Mouse (Mus musculus) midbrain, embryonic 16.5 days (tissue): Measurements from ENCODE around the gene Olfr303. TPM values are rescaled to one million over a fixed set of nuclear protein-coding genes. Genes with fewer than 3 reads are reported as not detected.
"Not testable (repeated sequence)": the region's sequence is repeated elsewhere in the genome, so short reads cannot be mapped to it uniquely, and the experiment has no call there.

ENCODE experiments used
- ATAC-seq: fragments of 200-750 bp; cut with Nextera tagmentation; 2 replicates; pipeline ENCODE4 v1.8.0; 2017; ENCODE audit warnings: moderate TSS enrichment
- H3K27ac ChIP-seq: fragments of 300-500 bp; sonication (generic); 2 replicates; pipeline ENCODE4 v1.5.1; 2014; ENCODE audit warnings: mild to moderate bottlenecking, low read length, mixed read lengths
- H3K27me3 ChIP-seq: fragments of 300-500 bp; sonication (generic); 2 replicates; pipeline ENCODE4 v1.6.1; 2014; ENCODE audit warnings: low read depth, low read length, mixed read lengths; ENCODE audit not compliant: control insufficient read depth, insufficient read depth
- H3K36me3 ChIP-seq: fragments of 300-500 bp; sonication (generic); 2 replicates; pipeline ENCODE4 v1.6.1; 2014; ENCODE audit warnings: mild to moderate bottlenecking, low read length, moderate library complexity, mixed read lengths; ENCODE audit not compliant: control insufficient read depth, insufficient read depth
- H3K4me1 ChIP-seq: fragments of 300-500 bp; sonication (generic); 2 replicates; pipeline ENCODE4 v1.6.1; 2014; ENCODE audit warnings: mild to moderate bottlenecking, low read length, mixed read lengths; ENCODE audit not compliant: control insufficient read depth, insufficient read depth
- H3K4me2 ChIP-seq: fragments of 300-500 bp; sonication (generic); 2 replicates; pipeline ENCODE4 v1.6.1; 2014; ENCODE audit warnings: mild to moderate bottlenecking, low read length, mixed read lengths
- H3K4me3 ChIP-seq: fragments of 300-500 bp; sonication (generic); 2 replicates; pipeline ENCODE4 v1.5.1; 2014; ENCODE audit warnings: low read depth, mild to moderate bottlenecking, low read length, moderate library complexity, mixed read lengths
- H3K9ac ChIP-seq: fragments of 300-500 bp; sonication (generic); 2 replicates; pipeline ENCODE4 v1.6.1; 2014; ENCODE audit warnings: low read depth, low read length, mixed read lengths
- H3K9me3 ChIP-seq: fragments of 300-500 bp; sonication (generic); replicated peaks from 2 replicates; pipeline ENCODE4 v1.6.1; 2014; ENCODE audit warnings: mild to moderate bottlenecking, low read length, mixed read lengths; ENCODE audit not compliant: control insufficient read depth, poor library complexity, severe bottlenecking
- WGBS: fragments of 180-500 bp; shearing (Covaris S2); extraction: QIAGEN DNeasy Blood & Tissue Kit; methylation state at CpG from one replicate; pipeline ENCODE4 v1.1.7; 2014; 5-methylcytosine and 5-hydroxymethylcytosine counted together
- polyA plus RNA-seq: library from polyadenylated mRNA; unstranded; fragments of >200 nt; fragmentation: Nextera tagmentation; extraction: Ambion mirVana; gene quantifications from 2 replicates; pipeline ENCODE4 v1.2.1, GENCODE M21; 2015

Olfr303 gene
- not detected in 2 replicates for polyA plus RNA-seq

- H3K27me3 ChIP-seq, result no peaks in the 10 kb centered on the region
- H3K36me3 ChIP-seq, result no peaks in the 10 kb centered on the region
- no peak within 1 kb of the TSS for H3K4me2 ChIP-seq
- no peaks in the 10 kb centered on the region for H3K4me1 ChIP-seq
- no peak within 1 kb of the TSS for H3K9ac ChIP-seq
- no peak for ATAC-seq
- no peak within 1 kb of the TSS for H3K4me3 ChIP-seq
- H3K27ac ChIP-seq, result no peak within 1 kb of the TSS
- H3K9me3 ChIP-seq, result no peaks in the 10 kb centered on the region
Measured at GRCm38 (mm10) chr7:86397689-86398088, at the start of gene Olfr303. Gene Olfr303 (minus strand): TSS chr7:86397789.

GRCm38 (mm10) chr7:86403546-86403945 lies 6.0 kb upstream of the Olfr303 start, which contains the start of gene Olfr301:
Gene Olfr301 (plus strand): TSS chr7:86403846.
- Histone ChIP-seq H3K4me2 (no peak within 1 kb of the TSS), H3K4me3 (no peak within 1 kb of the TSS), H3K27me3 (no peaks in the 10 kb centered on the region), H3K9ac (no peak within 1 kb of the TSS), H3K36me3 (no peaks in the 10 kb centered on the region), H3K27ac (no peak within 1 kb of the TSS), H3K4me1 (no peaks in the 10 kb centered on the region), H3K9me3 (no peaks in the 10 kb centered on the region)
- no peak for ATAC-seq
- 86% methylated on average over 2 of the region's 2 CpGs for WGBS

GRCm38 (mm10) chr7:86386558-86386957 lies 11.0 kb downstream of the Olfr303 start, which contains the start of gene Olfr304:
Gene Olfr304 (minus strand): TSS chr7:86386658.
- H3K27me3 ChIP-seq, result no peaks in the 10 kb centered on the region
- no peak within 1 kb of the TSS for H3K27ac ChIP-seq
- H3K9ac ChIP-seq, result no peak within 1 kb of the TSS
- H3K4me2 ChIP-seq, result no peak within 1 kb of the TSS
- H3K4me1 ChIP-seq, result no peaks in the 10 kb centered on the region
- ATAC-seq, result no peak
- no peaks in the 10 kb centered on the region for H3K36me3 ChIP-seq
- H3K9me3 ChIP-seq, result no peaks in the 10 kb centered on the region
- H3K4me3 ChIP-seq, result no peak within 1 kb of the TSS
- 69% methylated on average over 1 of the region's 1 CpGs for WGBS

GRCm38 (mm10) chr7:86385769-86386168 lies 11.8 kb downstream of the Olfr303 start:
- Histone ChIP-seq H3K36me3 (no peaks in the 10 kb centered on the region), H3K9me3 (no peaks in the 10 kb centered on the region), H3K9ac (no peak overlapping the region), H3K4me3 (no peak overlapping the region), H3K27me3 (no peaks in the 10 kb centered on the region), H3K4me2 (no peak overlapping the region), H3K4me1 (no peaks in the 10 kb centered on the region), H3K27ac (no peak overlapping the region)
- no peak for ATAC-seq
- 73% methylated on average over 3 of the region's 3 CpGs for WGBS

- WGBS, result 90% methylated on average over 1 of the region's 1 CpGs
- no peak for ATAC-seq
- Histone ChIP-seq H3K9ac (no peak within 1 kb of the TSS), H3K27me3 (no peaks in the 10 kb centered on the region), H3K4me2 (no peak within 1 kb of the TSS), H3K27ac (no peak within 1 kb of the TSS), H3K4me3 (no peak within 1 kb of the TSS), H3K9me3 (no peaks in the 10 kb centered on the region), H3K36me3 (no peaks in the 10 kb centered on the region), H3K4me1 (no peaks in the 10 kb centered on the region)
Measured at GRCm38 (mm10) chr7:86366828-86367227, 30.8 kb downstream of the Olfr303 start, which contains the start of gene Olfr305. Gene Olfr305 (minus strand): TSS chr7:86366928.

- not testable (repeated sequence) for H3K9ac ChIP-seq, ATAC-seq, H3K4me2 ChIP-seq, H3K9me3 ChIP-seq, H3K36me3 ChIP-seq, H3K4me1 ChIP-seq, H3K4me3 ChIP-seq, H3K27me3 ChIP-seq, H3K27ac ChIP-seq
- WGBS, result 93% methylated on average over 9 of the region's 9 CpGs
Measured at GRCm38 (mm10) chr7:86346296-86346695, 51.3 kb downstream of the Olfr303 start.

GRCm38 (mm10) chr7:86344253-86344652 lies 53.3 kb downstream of the Olfr303 start:
- Histone ChIP-seq H3K9ac (no peak overlapping the region), H3K4me2 (no peak overlapping the region), H3K27ac (no peak overlapping the region), H3K36me3 (no peaks in the 10 kb centered on the region), H3K9me3 (no peaks in the 10 kb centered on the region), H3K4me1 (no peaks in the 10 kb centered on the region), H3K27me3 (no peaks in the 10 kb centered on the region), H3K4me3 (no peak overlapping the region)
- 60% methylated on average over 3 of the region's 3 CpGs for WGBS
- no peak for ATAC-seq

- H3K4me1 ChIP-seq, result no peaks in the 10 kb centered on the region
- H3K9ac ChIP-seq, result no peak overlapping the region
- ATAC-seq, result no peak
- no peak overlapping the region for H3K27ac ChIP-seq
- no peaks in the 10 kb centered on the region for H3K36me3 ChIP-seq
- no peaks in the 10 kb centered on the region for H3K27me3 ChIP-seq
- H3K4me3 ChIP-seq, result no peak overlapping the region
- WGBS, result 81% methylated on average over 14 of the region's 14 CpGs
- no peaks in the 10 kb centered on the region for H3K9me3 ChIP-seq
- no peak overlapping the region for H3K4me2 ChIP-seq
Measured at GRCm38 (mm10) chr7:86342881-86343565, 54.6 kb downstream of the Olfr303 start.
